Mouse (Mus musculus): ENCODE data around the gene Asap2.

DNA sequence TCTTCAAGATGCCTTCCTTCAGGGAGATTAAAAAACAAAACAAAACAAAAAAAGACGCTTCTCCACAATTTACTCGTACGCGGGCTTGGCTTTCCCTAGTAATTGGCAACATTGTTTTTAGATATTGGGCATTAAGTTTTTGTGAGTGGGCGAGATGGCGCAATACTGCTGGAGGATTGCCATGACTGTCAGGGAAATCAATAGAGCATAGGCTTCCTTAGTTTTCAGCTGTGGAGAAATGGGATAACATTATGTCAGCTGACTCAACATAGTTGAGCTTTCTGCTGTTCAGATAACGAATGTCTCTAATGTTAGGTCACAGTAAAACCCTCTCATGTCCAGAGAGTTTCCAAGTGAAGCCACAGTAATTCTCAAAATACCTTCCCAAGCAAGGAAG, 326.6 kb downstream of the Asap2 start:
- TF ChIP-seq USF2 (IDR thresholded peaks at IDR 0.05; ENCODE audit: borderline replicate concordance in 1 of 2, insufficient read depth in 1 of 2, low read depth in 1 of 2, low read length in 2 of 2) (no peak), TCF12 (IDR thresholded peaks at IDR 0.05; ENCODE audit: low read depth, low read length) (no peak), MAX (IDR thresholded peaks at IDR 0.05; ENCODE audit: low read length) (no peak), CTCF (IDR thresholded peaks at IDR 0.05 in 2 of 3, conservative IDR thresholded peaks at IDR 0.05 in 1 of 3; ENCODE audit: control insufficient read depth in 1 of 3, insufficient read depth in 1 of 3, low read depth in 2 of 3, low read length in 3 of 3, poor library complexity in 1 of 3, severe bottlenecking in 1 of 3) (no peak), HCFC1 (IDR thresholded peaks at IDR 0.05; ENCODE audit: low read depth, low read length) (no peak), MYC (IDR thresholded peaks at IDR 0.05; ENCODE audit: low read depth, low read length) (no peak)

All from MEL (cell line).